8 mouse cellular contexts compared by ENCODE assay signal in genomic region chr2:33178243-33178932, GRCm38 (mm10). TPM values are rescaled to one million over a fixed set of nuclear protein-coding genes. Genes with fewer than 3 reads are reported as not detected.
A peak's percentile ranks its signal among the peaks of the same experiment; 100 is the strongest.
DNase-seq lines count a peak whose midpoint lies in the region; ATAC-seq and TF ChIP-seq lines count a peak whose summit lies in the region.

No protein-coding gene starts in this region.

- no peak for TF ChIP-seq CTCF in left cerebral cortex, adult 2 months (IDR thresholded peaks at IDR 0.05)
- no peak for TF ChIP-seq CTCF in stomach, postnatal 0 days (IDR thresholded peaks at IDR 0.05; ENCODE audit: low read depth)

- 0 out of 2 replicates have a peak overlapping the region, but pooled peaks have one; percentile 0 for H3K9ac ChIP-seq in heart, embryonic 12.5 days
- no peak overlapping the region for H3K9ac ChIP-seq in limb, embryonic 15.5 days
- 0 out of 2 replicates have a peak overlapping the region, but pooled peaks have one; percentile 2 for H3K9ac ChIP-seq in stomach, postnatal 0 days (ENCODE audit: low read length)

- intact Hi-C loops in left cerebral cortex, adult 2 months (cut with DNase I) = no loop called here
- intact Hi-C loops in left cerebral cortex, postnatal 36 days (cut with DNase I) = no loop called here

- no peak for DNase-seq in left cerebral cortex, adult 2 months (ENCODE audit: extremely low spot score in 1 of 2, low spot score in 2 of 2)
- DNase-seq in left cerebral cortex, postnatal 36 days (ENCODE audit: low spot score in 2 of 2) = no peak
- DNase-seq in cerebellum, postnatal 14 days = peak; percentile 83 to 88
- no peak for DNase-seq in stomach, postnatal 0 days (ENCODE audit: low spot score)
- no peak for DNase-seq in thymus, postnatal 36 days
- DNase-seq in left cerebral cortex, adult 18-20 months (ENCODE audit: low spot score in 2 of 2) = no peak

- no peak overlapping the region for H3K4me3 ChIP-seq in left cerebral cortex, adult 2 months
- no peak overlapping the region for H3K4me3 ChIP-seq in heart, embryonic 12.5 days
- H3K4me3 ChIP-seq in limb, embryonic 15.5 days = no peak overlapping the region
- H3K4me3 ChIP-seq in stomach, postnatal 0 days (ENCODE audit: low read depth, low read length) = no peak overlapping the region

- WGBS in heart, embryonic 12.5 days = 47% methylated on average over 11 of the region's 11 CpGs
- WGBS in limb, embryonic 15.5 days = 56% methylated on average over 11 of the region's 11 CpGs
- WGBS in stomach, postnatal 0 days = 56% methylated on average over 11 of the region's 11 CpGs

- TF ChIP-seq EP300 in stomach, postnatal 0 days (optimal IDR thresholded peaks at IDR 0.05) = no peak

- H3K27me3 ChIP-seq in heart, embryonic 12.5 days (replicated peaks) = no peaks in the 10 kb centered on the region
- no peaks in the 10 kb centered on the region for H3K27me3 ChIP-seq in limb, embryonic 15.5 days
- H3K27me3 ChIP-seq in stomach, postnatal 0 days (ENCODE audit: control insufficient read depth, insufficient read depth, low read length) = no peaks in the 10 kb centered on the region

- ATAC-seq in heart, embryonic 12.5 days (ENCODE audit: insufficient number of reproducible peaks, low FRiP score) = peak; percentile 26; the same call in 1 of the 2 replicates
- ATAC-seq in limb, embryonic 15.5 days (ENCODE audit: insufficient number of reproducible peaks, low FRiP score, low TSS enrichment, low read depth) = 0 out of 2 replicates have a peak, but pooled peaks have one; percentile 56
- peak; percentile 33; the same call in 1 of the 2 replicates for ATAC-seq in stomach, postnatal 0 days (ENCODE audit: low FRiP score, low TSS enrichment)

- peak overlapping the region; percentile 53; the same call in 1 of the 2 replicates for H3K27ac ChIP-seq in left cerebral cortex, adult 2 months
- H3K27ac ChIP-seq in heart, embryonic 12.5 days (ENCODE audit: poor library complexity, severe bottlenecking) = peak overlapping the region; percentile 27; the same call in 1 of the 2 replicates
- peak overlapping the region; percentile 92 for H3K27ac ChIP-seq in limb, embryonic 15.5 days
- peak overlapping the region; percentile 6; the same call in 1 of the 2 replicates for H3K27ac ChIP-seq in stomach, postnatal 0 days (replicated peaks)

- no peaks in the 10 kb centered on the region for H3K9me3 ChIP-seq in heart, embryonic 12.5 days (replicated peaks)
- no peaks in the 10 kb centered on the region for H3K9me3 ChIP-seq in limb, embryonic 15.5 days
- H3K9me3 ChIP-seq in stomach, postnatal 0 days (ENCODE audit: control insufficient read depth, low read length) = no peaks in the 10 kb centered on the region

- peaks cover 39% of the 10 kb centered on the region for H3K4me1 ChIP-seq in heart, embryonic 12.5 days (replicated peaks)
- H3K4me1 ChIP-seq in limb, embryonic 15.5 days = peaks cover 46% of the 10 kb centered on the region
- H3K4me1 ChIP-seq in stomach, postnatal 0 days (replicated peaks; ENCODE audit: control insufficient read depth, insufficient read depth) = peaks cover 7% of the 10 kb centered on the region; the same call in 1 of the 2 replicates

- no peaks in the 10 kb centered on the region for H3K36me3 ChIP-seq in heart, embryonic 12.5 days
- no peaks in the 10 kb centered on the region for H3K36me3 ChIP-seq in limb, embryonic 15.5 days
- no peaks in the 10 kb centered on the region for H3K36me3 ChIP-seq in stomach, postnatal 0 days (ENCODE audit: control insufficient read depth, insufficient read depth, low read length)

- H3K4me2 ChIP-seq in heart, embryonic 12.5 days = peak overlapping the region; percentile 27
- no peak overlapping the region for H3K4me2 ChIP-seq in limb, embryonic 15.5 days
- no peak overlapping the region for H3K4me2 ChIP-seq in stomach, postnatal 0 days (replicated peaks; ENCODE audit: low read depth)

RNA-seq across cellular contexts. Expression of gene Angptl2, which starts 37.5 kb away (rescaled TPM):
- total RNA-seq in left cerebral cortex, adult 2 months (2021) = 1 to 10 TPM; 2.1 to 2.9 TPM
- total RNA-seq in left cerebral cortex, postnatal 36 days (2021) = 1 to 10 TPM; 1.5 to 2.2 TPM
- 54.6 and 54.7 TPM in 2 replicates for polyA plus RNA-seq in heart, embryonic 12.5 days (2016; fragmentation: Nextera tagmentation; extraction: Ambion mirVana)
- polyA plus RNA-seq in limb, embryonic 15.5 days (2015; fragmentation: Nextera tagmentation; extraction: Ambion mirVana) = 112 and 135 TPM in 2 replicates
- polyA plus RNA-seq in stomach, postnatal 0 days (2015; fragmentation: Nextera tagmentation; extraction: Ambion mirVana) = 35.3 and 37.3 TPM in 2 replicates
- total RNA-seq in left cerebral cortex, adult 18-20 months (2021) = 1 to 10 TPM; 2.5 TPM

RNA-seq across cellular contexts. Expression of gene Garnl3, which starts 46.9 kb away (rescaled TPM):
- 100 to 1,000 TPM in 1 of 2 experiments, 10 to 100 TPM in 1; 94.7 to 129 TPM for total RNA-seq in left cerebral cortex, adult 2 months (2021)
- 100 to 1,000 TPM; 104 to 129 TPM for total RNA-seq in left cerebral cortex, postnatal 36 days (2021)
- 14.0 and 18.0 TPM in 2 replicates for polyA plus RNA-seq in heart, embryonic 12.5 days (2016; fragmentation: Nextera tagmentation; extraction: Ambion mirVana)
- 8.5 and 8.8 TPM in 2 replicates for polyA plus RNA-seq in limb, embryonic 15.5 days (2015; fragmentation: Nextera tagmentation; extraction: Ambion mirVana)
- polyA plus RNA-seq in stomach, postnatal 0 days (2015; fragmentation: Nextera tagmentation; extraction: Ambion mirVana) = 5.6 and 6.7 TPM in 2 replicates
- 100 to 1,000 TPM; 111 to 112 TPM for total RNA-seq in left cerebral cortex, adult 18-20 months (2021)

Comparison
In these comparisons a context has a peak if more than half of its experiments do, and no peak if none do; other contexts are left out.
1. DNase-seq: peak in cerebellum, postnatal 14 days (2 of 2); none in left cerebral cortex, adult 2 months (0 of 2), left cerebral cortex, postnatal 36 days (0 of 2), stomach, postnatal 0 days (single experiment), thymus, postnatal 36 days (0 of 2) and left cerebral cortex, adult 18-20 months (0 of 2).
2. H3K27ac ChIP-seq: peak in every context shown above with its lines; median percentile 92 in limb, embryonic 15.5 days; 53 in left cerebral cortex, adult 2 months; 27 in heart, embryonic 12.5 days; 6 in stomach, postnatal 0 days.
3. Peak in every context shown above with its lines, with median percentiles within 50 percentile points of each other: ATAC-seq.